Mouse (Mus musculus): ENCODE results near the gene Hs3st1.

DNA sequence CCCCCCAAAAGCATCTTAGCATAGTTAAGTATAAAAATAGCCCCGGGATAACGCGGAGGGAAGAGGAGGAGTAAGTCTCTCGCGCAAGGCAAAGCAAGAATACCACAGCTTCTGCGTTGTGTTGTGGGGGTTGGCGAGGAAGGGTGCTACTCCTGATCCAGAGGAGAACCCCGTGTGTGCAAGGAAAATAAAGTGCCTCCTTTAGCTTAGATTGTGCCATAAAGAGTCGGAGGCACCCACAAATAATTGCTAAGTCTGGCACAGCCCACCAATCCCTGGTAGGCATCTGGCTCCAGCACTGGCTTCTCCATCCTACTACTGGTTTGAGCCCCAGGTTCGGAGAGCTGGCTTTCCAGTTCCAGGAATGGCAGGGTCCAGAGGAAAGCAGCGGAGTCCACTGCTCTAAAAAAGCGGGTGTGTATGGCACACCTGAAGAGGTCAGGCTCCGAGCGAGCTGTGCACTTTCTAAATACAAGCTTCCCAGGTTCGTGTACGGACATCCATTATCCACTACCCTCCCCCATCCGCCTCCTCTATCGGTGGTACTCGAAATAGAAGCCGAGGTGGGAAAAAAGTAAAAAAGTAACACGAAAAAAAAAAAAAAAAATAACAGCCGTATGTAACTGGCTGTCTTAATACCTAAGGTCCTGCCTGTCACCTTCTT is 111.9 kb downstream of the Hs3st1 start:
- TF ChIP-seq POLR2A (IDR thresholded peaks at IDR 0.05; ENCODE audit: borderline replicate concordance, insufficient read depth, low read length) (no peak), CTCF (IDR thresholded peaks at IDR 0.05; ENCODE audit: borderline replicate concordance, insufficient read depth, low read depth, low read length) (no peak)

All from cerebellum, adult 2 months (tissue).